Mouse (Mus musculus) spleen, adult 2 months (tissue): ENCODE data around the gene Ldlrad1.

Experiments used
- CTCF ChIP-seq: fragments of 200-500 bp; IDR thresholded peaks from 2 replicates; pipeline ENCODE4 v1.5.1; 2011; ENCODE audit warnings: mild to moderate bottlenecking, inconsistent platforms; ENCODE audit not compliant: insufficient read depth, insufficient read length, insufficient replicate concordance; ENCODE audit errors: extremely low read depth
- POLR2A ChIP-seq: fragments of 200-500 bp; IDR thresholded peaks from 2 replicates; pipeline ENCODE4 v1.6.1; 2011; ENCODE audit warnings: low read depth, low read length, inconsistent platforms

DNA sequence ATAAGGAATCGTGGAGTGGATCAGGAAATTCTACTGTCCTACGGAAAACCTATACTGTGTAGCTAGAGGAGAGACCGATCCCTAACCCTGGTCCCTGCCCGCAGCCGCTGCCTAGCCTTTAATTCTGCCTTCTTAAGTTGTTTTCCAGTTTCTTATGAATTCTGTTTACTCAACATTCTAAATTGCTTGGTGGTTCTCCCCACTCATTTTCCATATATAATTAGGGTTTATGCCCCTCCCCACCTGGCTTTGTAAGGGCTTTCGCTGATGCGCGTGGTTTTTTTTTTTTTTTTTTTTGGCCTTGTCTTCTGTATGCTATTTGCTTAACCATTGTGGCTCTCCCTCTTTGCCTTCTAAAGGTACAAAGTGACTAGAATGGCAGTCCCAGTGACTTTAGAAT is 29.4 kb upstream of the Ldlrad1 start:
- TF ChIP-seq POLR2A, result no peak
- TF ChIP-seq CTCF, result no peak
